Mouse (Mus musculus): ENCODE data around the gene Slc1a2.

Slc1a2 gene

GRCm38 (mm10) chr2:102721859-102722258 lies 63.4 kb downstream of the Slc1a2 start:
- no peak for DNase-seq

DNA sequence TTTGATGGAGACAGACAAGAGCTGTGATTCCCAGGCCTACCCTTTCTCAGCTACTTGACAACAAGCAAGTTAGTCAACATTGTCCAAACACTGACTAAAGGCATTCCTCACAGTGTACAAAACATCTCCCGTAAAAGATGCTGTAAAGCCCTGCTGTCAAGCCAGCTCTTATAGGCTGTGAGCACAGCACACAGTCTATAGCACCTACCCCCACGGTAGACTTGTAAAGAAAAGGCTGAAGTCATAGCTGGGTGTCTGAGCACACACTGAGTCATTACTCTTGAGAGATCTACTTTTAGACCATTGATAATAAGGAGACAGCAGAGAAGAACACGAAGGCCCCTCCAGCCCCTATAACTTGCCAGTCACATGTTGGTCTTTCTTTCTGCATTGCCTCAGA lies 66.6 kb downstream of the Slc1a2 start:
- no peak for DNase-seq

- DNase-seq, result no peak
These were observed 71.9 kb downstream of the Slc1a2 start for GRCm38 (mm10) chr2:102730386-102730785.

DNA sequence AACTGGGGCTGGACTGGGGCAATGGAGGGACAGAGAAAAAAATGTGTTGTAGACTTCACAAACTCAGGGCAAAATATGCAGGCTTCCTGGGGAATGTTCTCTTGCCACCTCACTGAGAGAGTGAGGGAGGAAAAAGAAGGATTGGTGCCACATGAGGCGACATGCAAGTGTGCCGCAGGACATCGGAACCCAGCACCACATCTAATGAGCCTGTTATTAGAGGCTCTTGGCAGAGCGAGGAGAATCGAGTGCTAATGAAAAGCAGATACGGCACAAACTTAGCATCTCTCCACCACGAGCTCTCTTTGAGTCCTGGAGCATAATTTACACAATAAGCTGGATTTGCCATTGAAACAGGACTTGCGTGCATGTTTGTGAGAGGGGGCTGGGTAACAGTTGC lies 72.3 kb downstream of the Slc1a2 start:
- DNase-seq, result no peak

DNA sequence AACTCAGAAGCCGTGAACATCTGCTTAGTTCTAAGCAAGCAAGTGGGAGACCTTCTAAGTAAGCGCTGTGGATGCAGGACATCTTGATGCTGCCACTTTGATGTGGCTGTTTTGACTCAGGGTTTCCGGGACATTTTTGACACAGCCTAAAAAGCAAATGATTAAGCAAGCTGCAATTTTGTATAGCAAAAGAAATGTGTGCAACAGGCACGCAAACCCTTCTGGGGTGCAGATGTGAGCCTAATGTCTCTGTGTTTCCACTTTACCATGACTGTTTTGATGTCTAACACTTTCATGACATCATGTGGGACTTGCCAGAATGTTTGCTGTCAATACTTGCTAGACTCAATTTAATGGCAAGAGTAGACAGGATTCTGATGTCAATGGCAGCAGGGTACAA lies 74.7 kb downstream of the Slc1a2 start:
- no peak for DNase-seq

DNA sequence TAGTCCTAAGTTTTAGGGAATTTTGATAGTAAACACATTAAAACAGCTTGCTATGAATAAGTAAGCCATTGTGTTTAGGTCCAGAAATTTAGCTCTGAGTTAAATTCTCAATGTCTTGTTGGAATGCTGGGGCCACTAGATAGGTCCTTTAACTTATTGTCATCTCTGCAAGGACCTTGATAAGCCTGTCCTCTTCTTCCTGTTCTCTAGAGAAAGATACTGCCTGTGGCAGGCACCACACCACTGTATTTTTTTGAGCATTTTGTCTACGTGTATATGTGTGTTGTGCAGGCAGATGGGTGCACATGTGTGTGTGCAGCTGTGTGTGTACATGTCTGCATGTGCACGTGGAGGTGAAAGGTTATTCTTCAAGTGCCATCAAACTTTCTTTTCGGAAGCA lies 75.6 kb downstream of the Slc1a2 start:
- DNase-seq, result no peak

- no peak for DNase-seq
These were observed 76.6 kb downstream of the Slc1a2 start for GRCm38 (mm10) chr2:102735031-102735430.

- no peak for DNase-seq
These were observed 77.4 kb downstream of the Slc1a2 start for GRCm38 (mm10) chr2:102735811-102736210.

DNA sequence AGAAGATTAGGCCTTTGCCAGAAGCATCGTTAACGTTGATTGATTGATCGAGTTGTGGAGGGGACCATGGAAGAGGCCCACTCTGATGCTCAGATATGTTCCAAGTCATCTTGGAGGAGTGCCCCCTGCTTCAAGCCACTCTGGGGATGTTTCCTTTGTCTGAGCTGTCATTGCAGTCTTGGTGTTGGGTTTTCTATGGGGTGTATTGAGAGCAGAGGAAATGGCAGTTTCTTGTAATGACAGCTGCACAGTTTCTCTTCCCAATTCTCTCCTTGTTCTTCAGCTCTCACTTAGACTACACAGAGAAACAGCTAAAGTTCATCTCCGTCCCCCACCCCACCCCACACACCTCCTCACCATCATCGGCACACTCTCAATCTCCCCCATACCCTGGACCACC lies 78.0 kb downstream of the Slc1a2 start:
- no peak for DNase-seq

DNA sequence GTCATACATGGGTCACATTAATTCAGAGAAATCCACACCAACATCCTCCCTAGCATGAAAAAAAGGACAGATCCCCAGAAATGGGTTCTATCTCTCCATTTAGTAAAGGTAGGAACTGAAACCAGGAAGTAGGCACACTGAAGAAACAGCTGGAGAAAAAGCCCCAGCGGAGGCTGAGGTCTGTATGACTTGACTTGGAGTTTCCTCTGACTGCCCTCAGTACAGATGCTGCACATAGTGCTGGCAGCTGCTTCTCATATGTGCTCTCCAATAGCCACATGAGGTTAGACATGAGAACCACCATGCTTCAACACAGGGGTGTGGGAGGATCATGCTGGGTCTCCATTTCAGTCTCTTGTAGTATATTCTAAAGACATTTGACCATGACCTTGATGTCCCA lies 80.4 kb downstream of the Slc1a2 start:
- DNase-seq, result no peak

- DNase-seq, result no peak
These were observed 84.2 kb downstream of the Slc1a2 start for GRCm38 (mm10) chr2:102742685-102743084.

DNA sequence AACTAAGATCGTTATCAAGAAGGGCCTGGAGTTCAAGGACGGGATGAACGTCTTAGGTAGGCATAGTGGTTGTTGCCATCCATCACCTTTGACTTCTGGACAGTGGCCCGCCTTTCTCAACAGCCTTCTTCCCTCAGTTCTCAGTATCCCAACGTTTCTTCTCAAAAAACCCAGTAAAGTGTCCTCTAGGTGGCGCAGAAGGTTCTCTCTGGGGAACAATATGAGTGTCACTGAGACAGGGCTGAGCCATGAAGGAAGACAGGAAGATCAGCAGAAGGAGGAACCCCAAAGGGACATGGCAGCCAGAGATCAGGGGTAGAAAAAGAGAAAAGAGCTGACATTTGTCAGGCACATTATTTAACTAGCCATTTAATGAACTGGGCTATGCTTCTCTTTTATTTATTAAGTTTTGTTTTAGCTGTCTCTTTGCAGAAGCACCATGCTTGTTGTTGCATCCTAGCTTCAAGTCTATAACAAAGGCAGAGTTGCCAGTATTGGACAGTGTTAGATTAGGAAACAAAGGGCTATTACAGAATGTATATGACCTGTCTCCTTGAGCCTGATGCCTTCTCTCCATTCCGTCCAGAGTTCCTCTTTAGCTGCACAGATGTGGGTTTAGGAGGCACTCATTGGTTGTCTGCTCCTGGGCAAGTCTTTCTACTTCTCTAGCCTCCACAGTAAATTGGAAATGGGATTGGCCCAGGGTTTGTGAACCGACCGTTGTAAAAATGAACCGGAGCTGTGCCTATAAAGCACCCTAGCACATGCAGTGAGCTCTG lies 85.6 kb downstream of the Slc1a2 start:
- DNase-seq, result peak in 1 of 2 experiments; percentile 63

GRCm38 (mm10) chr2:102745259-102745906 lies 86.9 kb downstream of the Slc1a2 start:
- DNase-seq, result peak; percentile 18 to 31

DNA sequence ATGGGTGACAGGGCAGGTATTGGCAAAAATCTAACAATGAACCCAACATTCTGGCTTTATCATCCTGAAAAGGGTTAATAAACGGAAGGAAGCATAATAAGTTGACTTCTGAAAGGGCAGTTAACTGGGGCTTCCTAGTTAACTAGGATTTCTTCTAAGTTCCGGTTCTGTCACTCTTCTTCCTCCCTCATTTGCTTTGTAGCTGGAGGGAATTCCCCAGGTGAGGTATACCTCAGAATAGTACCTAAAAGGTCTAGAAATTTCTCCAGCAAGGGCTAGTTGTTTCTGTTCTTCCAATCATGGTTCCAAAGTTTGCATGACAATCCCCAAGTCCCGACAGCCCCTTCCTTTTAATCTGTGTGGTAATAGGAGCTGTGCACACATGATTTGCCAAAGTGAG lies 89.3 kb downstream of the Slc1a2 start:
- no peak for DNase-seq

DNA sequence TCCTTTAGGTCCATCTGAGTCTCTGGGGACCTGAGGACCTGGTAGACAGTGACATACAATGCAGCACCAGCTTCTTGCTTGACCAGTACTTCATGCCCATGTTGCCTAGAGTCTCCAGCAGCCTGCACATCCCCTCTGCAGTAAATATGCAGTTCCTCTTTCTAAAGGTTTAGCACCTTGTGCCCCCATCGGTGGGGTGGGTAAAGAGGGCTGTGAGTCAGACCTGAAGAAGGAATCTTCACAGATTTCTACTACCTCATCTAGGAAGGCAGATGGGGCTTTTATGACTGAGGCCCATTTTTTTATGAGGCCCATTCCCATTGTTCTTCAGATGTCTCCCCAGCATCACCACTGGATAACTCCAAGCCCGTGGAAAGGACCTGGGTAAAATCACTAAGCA lies 91.5 kb downstream of the Slc1a2 start:
- DNase-seq, result no peak

GRCm38 (mm10) chr2:102751846-102752245 lies 93.4 kb downstream of the Slc1a2 start:
- no peak for DNase-seq

- no peak for DNase-seq
These were observed 98.9 kb downstream of the Slc1a2 start for GRCm38 (mm10) chr2:102757241-102757860.

GRCm38 (mm10) chr2:102759479-102759878 lies 101.0 kb downstream of the Slc1a2 start:
- DNase-seq, result no peak

DNA sequence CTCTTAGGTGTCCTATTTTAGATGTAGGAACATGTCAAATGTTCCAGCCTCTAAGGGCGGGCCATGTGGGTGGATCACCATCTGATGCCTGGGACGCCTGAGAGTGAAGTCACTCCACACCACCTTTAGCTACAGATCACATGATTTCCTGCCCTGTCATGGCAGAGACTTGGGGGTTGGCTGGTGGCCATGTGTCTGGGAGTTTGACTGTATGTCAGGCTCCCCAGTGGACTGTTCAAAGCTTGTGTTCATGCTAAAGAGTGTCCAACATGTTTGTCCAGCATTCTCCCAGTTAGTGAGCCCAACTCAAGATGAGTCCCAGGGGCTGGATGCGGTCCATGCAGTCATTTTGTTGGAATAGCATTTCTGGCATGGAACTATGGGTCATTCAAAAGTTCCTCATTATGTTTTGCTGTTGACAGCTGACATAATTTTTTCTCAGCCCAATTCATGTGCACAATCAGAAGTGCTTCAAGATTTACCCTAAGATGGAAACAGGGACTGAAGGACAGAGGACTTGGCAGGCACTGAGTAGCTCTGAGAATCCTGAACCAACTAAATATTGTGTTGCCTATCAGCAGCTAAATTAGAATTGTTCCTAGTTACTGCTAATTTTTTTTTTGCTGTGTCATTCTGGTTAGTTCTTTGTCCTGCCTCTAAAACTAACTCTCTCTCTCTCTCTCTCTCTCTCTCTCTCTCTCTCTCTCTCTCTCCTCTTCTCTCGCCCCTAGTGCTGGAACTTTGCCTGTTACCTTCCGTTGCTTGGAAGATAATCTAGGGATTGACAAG lies 102.0 kb downstream of the Slc1a2 start:
- no peak for DNase-seq

- DNase-seq, result no peak
These were observed 104.7 kb downstream of the Slc1a2 start for GRCm38 (mm10) chr2:102763176-102763575.

- DNase-seq, result no peak
These were observed 105.5 kb downstream of the Slc1a2 start for GRCm38 (mm10) chr2:102763991-102764390.

GRCm38 (mm10) chr2:102764602-102765374 lies 106.3 kb downstream of the Slc1a2 start:
- DNase-seq, result no peak

All from spleen, adult 18-20 months (tissue).